Mouse (Mus musculus): Measurements from ENCODE around the gene Ppp1r7. TPM values are rescaled to one million over a fixed set of nuclear protein-coding genes. Genes with fewer than 3 reads are reported as not detected.

The Ppp1r7 gene
- polyA plus RNA-seq, 1 experiment from 2014 or later: 94.6 TPM

- no peaks in the 10 kb centered on the region for H3K36me3 ChIP-seq (ENCODE audit: control insufficient read depth, insufficient read depth, low read length)
- H3K9me3 ChIP-seq (ENCODE audit: control insufficient read depth, low read length): no peaks in the 10 kb centered on the region
- no peaks in the 10 kb centered on the region for H3K27me3 ChIP-seq (ENCODE audit: control insufficient read depth, insufficient read depth, low read length)
- no peak overlapping the region for H3K4me2 ChIP-seq (ENCODE audit: low read depth, low read length, severe bottlenecking)
- ATAC-seq (replicated peaks; ENCODE audit: low FRiP score) (no peak), DNase-seq (ENCODE audit: low spot score) (no peak)
- no peaks in the 10 kb centered on the region for H3K4me1 ChIP-seq (replicated peaks; ENCODE audit: control insufficient read depth, insufficient read depth, low read length)
- no peak overlapping the region for H3K9ac ChIP-seq (ENCODE audit: low read length)
- no peak overlapping the region for H3K4me3 ChIP-seq (ENCODE audit: low read depth, low read length)
- no peak overlapping the region for H3K27ac ChIP-seq (ENCODE audit: low read depth, low read length)
- WGBS: 83% methylated on average over 2 of the region's 2 CpGs
Observed at GRCm38 (mm10) chr1:93387198-93387597, 44.5 kb downstream of the Ppp1r7 start.

GRCm38 (mm10) chr1:93388906-93389305 lies 46.3 kb downstream of the Ppp1r7 start:
- no peak overlapping the region for H3K4me2 ChIP-seq (ENCODE audit: low read depth, low read length, severe bottlenecking)
- H3K9me3 ChIP-seq (ENCODE audit: control insufficient read depth, low read length): no peaks in the 10 kb centered on the region
- no peaks in the 10 kb centered on the region for H3K36me3 ChIP-seq (ENCODE audit: control insufficient read depth, insufficient read depth, low read length)
- no peaks in the 10 kb centered on the region for H3K27me3 ChIP-seq (ENCODE audit: control insufficient read depth, insufficient read depth, low read length)
- H3K9ac ChIP-seq (ENCODE audit: low read length): no peak overlapping the region
- H3K4me1 ChIP-seq (replicated peaks; ENCODE audit: control insufficient read depth, insufficient read depth, low read length): no peaks in the 10 kb centered on the region
- H3K4me3 ChIP-seq (ENCODE audit: low read depth, low read length): no peak overlapping the region
- WGBS: 73% methylated on average over 2 of the region's 2 CpGs
- no peak overlapping the region for H3K27ac ChIP-seq (ENCODE audit: low read depth, low read length)
- no peak for ATAC-seq (replicated peaks; ENCODE audit: low FRiP score)
- DNase-seq (ENCODE audit: low spot score): no peak

GRCm38 (mm10) chr1:93401191-93402052 lies 58.8 kb downstream of the Ppp1r7 start:
- Histone ChIP-seq H3K4me1 (replicated peaks; ENCODE audit: control insufficient read depth, insufficient read depth, low read length) (no peaks in the 10 kb centered on the region), H3K4me3 (ENCODE audit: low read depth, low read length) (peak overlapping the region; percentile 3; the same call in 1 of the 2 replicates), H3K36me3 (ENCODE audit: control insufficient read depth, insufficient read depth, low read length) (no peaks in the 10 kb centered on the region), H3K9me3 (ENCODE audit: control insufficient read depth, low read length) (no peaks in the 10 kb centered on the region), H3K27me3 (ENCODE audit: control insufficient read depth, insufficient read depth, low read length) (no peaks in the 10 kb centered on the region), H3K27ac (ENCODE audit: low read depth, low read length) (no peak overlapping the region), H3K9ac (ENCODE audit: low read length) (peak overlapping the region; percentile 12; the same call in 1 of the 2 replicates), H3K4me2 (ENCODE audit: low read depth, low read length, severe bottlenecking) (peak overlapping the region; percentile 31)
- DNase-seq (ENCODE audit: low spot score) (no peak), ATAC-seq (replicated peaks; ENCODE audit: low FRiP score) (no peak)
- WGBS: 30% methylated on average over 38 of the region's 38 CpGs

GRCm38 (mm10) chr1:93403403-93403802 lies 60.7 kb downstream of the Ppp1r7 start:
- no peak overlapping the region for H3K9ac ChIP-seq (ENCODE audit: low read length)
- H3K4me2 ChIP-seq (ENCODE audit: low read depth, low read length, severe bottlenecking): no peak overlapping the region
- WGBS: 85% methylated on average over 4 of the region's 4 CpGs

More at GRCm38 (mm10) chr1:93403403-93403802, 60.7 kb downstream of the Ppp1r7 start:
- peaks cover 6% of the 10 kb centered on the region; the same call in 1 of the 2 replicates for H3K36me3 ChIP-seq (ENCODE audit: control insufficient read depth, insufficient read depth, low read length)
- H3K4me3 ChIP-seq (ENCODE audit: low read depth, low read length): no peak overlapping the region
- no peaks in the 10 kb centered on the region for H3K4me1 ChIP-seq (replicated peaks; ENCODE audit: control insufficient read depth, insufficient read depth, low read length)
- DNase-seq (ENCODE audit: low spot score) (no peak), ATAC-seq (replicated peaks; ENCODE audit: low FRiP score) (no peak)
- H3K27me3 ChIP-seq (ENCODE audit: control insufficient read depth, insufficient read depth, low read length): no peaks in the 10 kb centered on the region
- H3K9me3 ChIP-seq (ENCODE audit: control insufficient read depth, low read length): no peaks in the 10 kb centered on the region
- no peak overlapping the region for H3K27ac ChIP-seq (ENCODE audit: low read depth, low read length)

Small RNA genes lying within 50 kb of the gene (microRNA-seq; reads per million reads assigned to microRNA genes)
- not detected for gene Mir6345 (ENCODE audit: insufficient number of aligned reads)
- gene Mir6902 (ENCODE audit: insufficient number of aligned reads): not detected

Other genes with a start within 250 kb of the Ppp1r7 start
- 79.7 and 86.0 TPM in 2 replicates for gene Kif1a, start 240.9 kb upstream of the Ppp1r7 start, polyA plus RNA-seq (2014; fragmentation: Nextera tagmentation; extraction: Ambion mirVana)
- gene Agxt, start 207.6 kb upstream of the Ppp1r7 start, polyA plus RNA-seq (2014; fragmentation: Nextera tagmentation; extraction: Ambion mirVana): not detected in 2 replicates
- gene 2310007B03Rik, start 181.9 kb upstream of the Ppp1r7 start, polyA plus RNA-seq (2014; fragmentation: Nextera tagmentation; extraction: Ambion mirVana): 0.29 and 0.64 TPM in 2 replicates
- gene Crocc2, start 174.1 kb upstream of the Ppp1r7 start, polyA plus RNA-seq (2014; fragmentation: Nextera tagmentation; extraction: Ambion mirVana): 0.04 and 0.07 TPM in 2 replicates
- gene Sned1, start 107.0 kb upstream of the Ppp1r7 start, polyA plus RNA-seq (2014; fragmentation: Nextera tagmentation; extraction: Ambion mirVana): 2.2 and 3.2 TPM in 2 replicates
- gene Mterf4, start 36.9 kb upstream of the Ppp1r7 start, polyA plus RNA-seq (2014; fragmentation: Nextera tagmentation; extraction: Ambion mirVana): 31.0 and 37.8 TPM in 2 replicates
- gene Pask, start 628 bp downstream of the Ppp1r7 start, polyA plus RNA-seq (2014; fragmentation: Nextera tagmentation; extraction: Ambion mirVana): 28.2 and 30.0 TPM in 2 replicates
- not detected in 2 replicates for gene Ano7, start 31.1 kb downstream of the Ppp1r7 start, polyA plus RNA-seq (2014; fragmentation: Nextera tagmentation; extraction: Ambion mirVana)
- 87.1 and 92.4 TPM in 2 replicates for gene Hdlbp, start 136.0 kb downstream of the Ppp1r7 start, polyA plus RNA-seq (2014; fragmentation: Nextera tagmentation; extraction: Ambion mirVana)
- 4.4 and 4.5 TPM in 2 replicates for gene Farp2, start 169.2 kb downstream of the Ppp1r7 start, polyA plus RNA-seq (2014; fragmentation: Nextera tagmentation; extraction: Ambion mirVana)